Mouse (Mus musculus): ENCODE data around the gene Map7. TPM values are rescaled to one million over a fixed set of nuclear protein-coding genes. Genes with fewer than 3 reads are reported as not detected.

The Map7 gene
- polyA plus RNA-seq (2015; fragmentation: Nextera tagmentation; extraction: Ambion mirVana), result 44.7 and 50.3 TPM in 2 replicates

DNA sequence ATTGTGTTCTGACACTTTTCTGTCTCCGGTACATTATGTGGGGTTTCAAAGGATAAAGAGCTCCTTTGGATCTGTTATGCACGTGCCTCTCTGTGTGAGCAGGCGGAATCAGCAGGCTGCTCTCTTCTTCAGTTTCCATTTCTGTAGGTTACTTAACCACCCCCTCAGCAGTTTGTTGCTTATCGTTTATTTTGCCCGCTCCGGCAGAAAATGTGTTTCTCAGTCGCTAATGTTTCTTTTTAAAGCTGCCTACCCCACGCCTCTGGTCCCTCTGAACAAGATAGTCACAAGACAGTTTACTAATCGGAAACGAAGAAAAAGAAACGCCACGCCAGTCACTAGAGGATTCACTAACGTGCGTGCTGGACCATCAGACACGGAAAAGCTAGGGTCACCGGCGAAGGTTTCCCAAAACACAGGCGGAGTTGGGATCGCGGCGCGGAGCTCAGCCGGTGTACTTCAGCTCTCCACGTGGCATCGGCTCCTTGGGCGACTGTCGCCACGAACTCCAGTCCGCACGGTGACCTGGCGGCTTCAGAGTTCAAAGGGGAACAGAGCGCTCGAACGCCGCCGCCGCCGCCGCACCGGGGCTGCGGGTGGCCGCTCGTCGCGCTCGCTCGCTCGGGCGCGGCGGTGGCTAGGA, at the start of gene Map7:
Gene Map7 (plus strand): TSS at position 342 of the 643 bp plus-strand sequence.
- H3K27ac ChIP-seq (ENCODE audit: low read length), result peak within 1 kb of the TSS; percentile 78
- H3K36me3 ChIP-seq (ENCODE audit: control insufficient read depth, insufficient read depth, low read length), result no peaks in the 10 kb centered on the region
- no peak; the same call in 1 of the 2 replicates for ATAC-seq
- peak within 1 kb of the TSS; percentile 90 for H3K4me2 ChIP-seq (ENCODE audit: low read depth, low read length)
- no peaks in the 10 kb centered on the region; the same call in 1 of the 2 replicates for H3K4me1 ChIP-seq (ENCODE audit: control insufficient read depth, insufficient read depth, low read length)
- peak within 1 kb of the TSS; percentile 86 for H3K9ac ChIP-seq (ENCODE audit: low read depth, low read length)
- WGBS, result 4% methylated on average over 51 of the region's 51 CpGs
- peak within 1 kb of the TSS; percentile 83 for H3K4me3 ChIP-seq (ENCODE audit: low read length)
- H3K9me3 ChIP-seq (ENCODE audit: control insufficient read depth, low read length), result no peaks in the 10 kb centered on the region
- H3K27me3 ChIP-seq (replicated peaks; ENCODE audit: control insufficient read depth, insufficient read depth, low read length), result peaks cover 7% of the 10 kb centered on the region; the same call in 1 of the 2 replicates

GRCm38 (mm10) chr10:20101456-20101855, 46.8 kb upstream of the Map7 start:
- no peak overlapping the region for H3K27ac ChIP-seq (ENCODE audit: low read length)
- H3K4me3 ChIP-seq (ENCODE audit: low read length), result no peak overlapping the region
- no peaks in the 10 kb centered on the region for H3K27me3 ChIP-seq (replicated peaks; ENCODE audit: control insufficient read depth, insufficient read depth, low read length)
- no peaks in the 10 kb centered on the region for H3K9me3 ChIP-seq (ENCODE audit: control insufficient read depth, low read length)
- H3K9ac ChIP-seq (ENCODE audit: low read depth, low read length), result no peak overlapping the region
- H3K36me3 ChIP-seq (ENCODE audit: control insufficient read depth, insufficient read depth, low read length), result no peaks in the 10 kb centered on the region
- no peak for ATAC-seq
- WGBS, result 89% methylated on average over 6 of the region's 6 CpGs
- H3K4me2 ChIP-seq (ENCODE audit: low read depth, low read length), result no peak overlapping the region
- H3K4me1 ChIP-seq (ENCODE audit: control insufficient read depth, insufficient read depth, low read length), result peaks cover 4% of the 10 kb centered on the region; the same call in 1 of the 2 replicates

GRCm38 (mm10) chr10:20104271-20104931, 43.9 kb upstream of the Map7 start:
- Histone ChIP-seq H3K9me3 (ENCODE audit: control insufficient read depth, low read length) (no peaks in the 10 kb centered on the region), H3K27ac (ENCODE audit: low read length) (no peak overlapping the region), H3K4me1 (ENCODE audit: control insufficient read depth, insufficient read depth, low read length) (peaks cover 4% of the 10 kb centered on the region; the same call in 1 of the 2 replicates), H3K36me3 (ENCODE audit: control insufficient read depth, insufficient read depth, low read length) (no peaks in the 10 kb centered on the region), H3K4me3 (ENCODE audit: low read length) (no peak overlapping the region), H3K9ac (ENCODE audit: low read depth, low read length) (no peak overlapping the region), H3K27me3 (replicated peaks; ENCODE audit: control insufficient read depth, insufficient read depth, low read length) (no peaks in the 10 kb centered on the region), H3K4me2 (ENCODE audit: low read depth, low read length) (no peak overlapping the region)
- ATAC-seq, result peak; percentile 56
- WGBS, result 54% methylated on average over 8 of the region's 8 CpGs

- Histone ChIP-seq H3K27ac (ENCODE audit: low read length) (no peak overlapping the region), H3K9ac (ENCODE audit: low read depth, low read length) (no peak overlapping the region), H3K4me2 (ENCODE audit: low read depth, low read length) (no peak overlapping the region), H3K36me3 (ENCODE audit: control insufficient read depth, insufficient read depth, low read length) (no peaks in the 10 kb centered on the region), H3K4me1 (ENCODE audit: control insufficient read depth, insufficient read depth, low read length) (peaks cover 4% of the 10 kb centered on the region; the same call in 1 of the 2 replicates), H3K4me3 (ENCODE audit: low read length) (no peak overlapping the region), H3K9me3 (ENCODE audit: control insufficient read depth, low read length) (no peaks in the 10 kb centered on the region), H3K27me3 (replicated peaks; ENCODE audit: control insufficient read depth, insufficient read depth, low read length) (no peaks in the 10 kb centered on the region)
- 61% methylated on average over 4 of the region's 4 CpGs for WGBS
- ATAC-seq, result no peak
Measured at GRCm38 (mm10) chr10:20105575-20105974, 42.7 kb upstream of the Map7 start.

DNA sequence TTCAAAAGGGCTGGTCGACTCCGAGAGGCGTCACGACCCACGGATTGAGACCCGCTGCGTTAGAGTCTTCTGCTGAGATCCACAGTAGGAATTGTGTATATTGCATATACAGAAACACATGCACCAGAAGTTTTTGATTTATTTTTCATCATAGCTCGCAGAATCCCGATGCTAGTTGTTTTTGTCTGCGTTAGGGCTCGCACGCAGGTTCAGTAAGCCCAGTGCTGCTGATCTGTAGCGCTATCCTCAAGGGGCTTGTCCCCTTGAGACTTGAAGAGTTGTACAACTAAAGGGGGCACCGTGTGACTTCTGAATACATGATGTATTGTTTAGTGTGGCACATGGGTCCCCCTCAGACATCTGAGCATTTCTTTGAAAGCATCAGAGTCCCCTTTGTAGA, 41.2 kb upstream of the Map7 start:
- no peak overlapping the region for H3K27ac ChIP-seq (ENCODE audit: low read length)
- no peak overlapping the region for H3K4me2 ChIP-seq (ENCODE audit: low read depth, low read length)
- no peaks in the 10 kb centered on the region for H3K27me3 ChIP-seq (replicated peaks; ENCODE audit: control insufficient read depth, insufficient read depth, low read length)
- 90% methylated on average over 14 of the region's 14 CpGs for WGBS
- no peak overlapping the region for H3K9ac ChIP-seq (ENCODE audit: low read depth, low read length)
- H3K9me3 ChIP-seq (ENCODE audit: control insufficient read depth, low read length), result no peaks in the 10 kb centered on the region
- ATAC-seq, result no peak
- H3K4me3 ChIP-seq (ENCODE audit: low read length), result no peak overlapping the region
- H3K36me3 ChIP-seq (ENCODE audit: control insufficient read depth, insufficient read depth, low read length), result no peaks in the 10 kb centered on the region
- peaks cover 4% of the 10 kb centered on the region; the same call in 1 of the 2 replicates for H3K4me1 ChIP-seq (ENCODE audit: control insufficient read depth, insufficient read depth, low read length)

GRCm38 (mm10) chr10:20111508-20111907, 36.8 kb upstream of the Map7 start:
- no peak overlapping the region for H3K9ac ChIP-seq (ENCODE audit: low read depth, low read length)
- no peaks in the 10 kb centered on the region for H3K9me3 ChIP-seq (ENCODE audit: control insufficient read depth, low read length)
- WGBS, result 88% methylated on average over 5 of the region's 5 CpGs
- no peaks in the 10 kb centered on the region for H3K36me3 ChIP-seq (ENCODE audit: control insufficient read depth, insufficient read depth, low read length)
- no peaks in the 10 kb centered on the region for H3K27me3 ChIP-seq (replicated peaks; ENCODE audit: control insufficient read depth, insufficient read depth, low read length)
- H3K4me1 ChIP-seq (ENCODE audit: control insufficient read depth, insufficient read depth, low read length), result no peaks in the 10 kb centered on the region
- no peak overlapping the region for H3K4me3 ChIP-seq (ENCODE audit: low read length)
- no peak overlapping the region for H3K4me2 ChIP-seq (ENCODE audit: low read depth, low read length)
- no peak for ATAC-seq
- H3K27ac ChIP-seq (ENCODE audit: low read length), result no peak overlapping the region

GRCm38 (mm10) chr10:20112026-20112973, 36.0 kb upstream of the Map7 start:
- WGBS, result 75% methylated on average over 18 of the region's 18 CpGs
- ATAC-seq, result no peak
- Histone ChIP-seq H3K27me3 (replicated peaks; ENCODE audit: control insufficient read depth, insufficient read depth, low read length) (no peaks in the 10 kb centered on the region), H3K4me2 (ENCODE audit: low read depth, low read length) (no peak overlapping the region), H3K4me3 (ENCODE audit: low read length) (no peak overlapping the region), H3K27ac (ENCODE audit: low read length) (no peak overlapping the region), H3K9me3 (ENCODE audit: control insufficient read depth, low read length) (no peaks in the 10 kb centered on the region), H3K4me1 (ENCODE audit: control insufficient read depth, insufficient read depth, low read length) (no peaks in the 10 kb centered on the region), H3K9ac (ENCODE audit: low read depth, low read length) (no peak overlapping the region), H3K36me3 (ENCODE audit: control insufficient read depth, insufficient read depth, low read length) (no peaks in the 10 kb centered on the region)

DNA sequence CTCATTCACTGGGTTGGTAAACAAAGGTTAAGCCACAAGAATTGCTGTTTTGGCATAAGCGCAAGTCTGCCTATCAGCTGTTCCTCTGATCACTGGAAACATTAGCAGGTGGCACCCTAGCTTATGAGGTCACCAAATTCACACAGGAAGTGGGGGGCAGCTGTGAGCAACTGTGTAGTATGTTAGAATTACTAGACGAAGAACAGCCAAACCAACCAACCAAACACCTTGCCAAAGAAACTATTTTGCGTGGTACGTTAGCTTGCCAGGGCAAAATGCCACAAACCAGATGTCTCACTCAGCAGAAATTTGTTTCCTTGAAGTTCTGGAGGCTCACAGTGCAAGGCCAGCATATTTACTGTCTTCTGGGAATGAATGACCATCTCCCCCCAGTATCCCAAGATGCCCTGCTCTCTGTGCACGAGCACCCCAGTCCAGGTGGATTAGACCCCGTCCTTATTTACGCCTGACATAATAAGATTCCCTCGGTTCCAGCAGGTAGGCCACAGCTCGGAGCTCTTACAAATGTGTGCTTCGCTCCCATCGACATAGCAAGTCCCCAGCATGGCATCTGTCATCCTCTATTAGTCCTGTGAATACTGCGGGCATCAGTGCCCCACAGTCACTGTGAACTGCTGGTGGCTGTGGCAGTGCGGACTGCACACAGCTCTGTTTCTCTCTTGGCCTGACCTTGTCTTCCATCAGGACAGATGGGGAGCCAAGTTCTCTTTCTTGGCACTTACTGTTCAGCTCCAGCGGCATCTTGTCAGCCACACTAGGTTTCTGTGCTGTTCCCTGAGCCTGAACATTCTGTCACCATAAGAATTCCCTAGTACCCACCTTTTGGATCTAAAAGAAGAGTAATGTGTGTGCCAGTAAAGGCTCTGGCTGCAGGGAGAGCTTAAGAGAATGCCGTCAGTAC, 28.5 kb upstream of the Map7 start:
- H3K36me3 ChIP-seq (ENCODE audit: control insufficient read depth, insufficient read depth, low read length), result no peaks in the 10 kb centered on the region
- H3K27ac ChIP-seq (ENCODE audit: low read length), result no peak overlapping the region
- H3K4me1 ChIP-seq (ENCODE audit: control insufficient read depth, insufficient read depth, low read length), result peaks cover 4% of the 10 kb centered on the region; the same call in 1 of the 2 replicates
- H3K4me2 ChIP-seq (ENCODE audit: low read depth, low read length), result no peak overlapping the region
- ATAC-seq, result no peak
- H3K27me3 ChIP-seq (replicated peaks; ENCODE audit: control insufficient read depth, insufficient read depth, low read length), result no peaks in the 10 kb centered on the region
- no peak overlapping the region for H3K4me3 ChIP-seq (ENCODE audit: low read length)
- no peaks in the 10 kb centered on the region for H3K9me3 ChIP-seq (ENCODE audit: control insufficient read depth, low read length)
- 91% methylated on average over 15 of the region's 15 CpGs for WGBS
- no peak overlapping the region for H3K9ac ChIP-seq (ENCODE audit: low read depth, low read length)

Measured in intestine, embryonic 16.5 days (tissue).